Mouse (Mus musculus) cerebellum, adult 2 months (tissue): ENCODE measurements around the gene Vps51.

Source experiments
- CTCF ChIP-seq: fragments of 200-500 bp; IDR thresholded peaks from 2 replicates; pipeline ENCODE4 v1.5.1; 2011; ENCODE audit warnings: low read depth, mild to moderate bottlenecking, control low read depth, low read length, moderate library complexity, borderline replicate concordance; ENCODE audit not compliant: insufficient read depth
- POLR2A ChIP-seq: fragments of 200-500 bp; IDR thresholded peaks from 2 replicates; pipeline ENCODE4 v1.6.1; 2011; ENCODE audit warnings: low read length, control low read depth, borderline replicate concordance; ENCODE audit not compliant: insufficient read depth

DNA sequence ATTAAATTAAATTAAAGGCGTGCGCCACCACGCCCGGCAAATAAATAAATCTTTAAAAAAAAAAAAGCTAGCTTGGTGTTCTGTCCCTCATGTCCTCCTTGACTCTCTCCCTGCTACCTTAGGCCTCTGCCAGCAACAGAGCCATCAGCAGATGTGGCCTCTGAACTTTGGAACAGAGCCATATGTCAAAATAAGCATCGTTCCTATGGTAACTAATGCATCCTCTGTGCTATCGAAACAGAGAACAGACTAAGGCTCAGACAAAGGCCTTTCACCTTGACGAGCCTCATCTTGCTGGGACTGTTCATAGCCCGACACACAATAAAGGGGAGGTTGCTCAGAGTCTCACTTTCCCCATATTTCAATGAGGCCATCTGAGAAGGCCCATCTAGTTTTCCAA, 46.3 kb upstream of the Vps51 start:
- TF ChIP-seq CTCF (no peak), POLR2A (no peak)
